Mouse (Mus musculus) liver, embryonic 12.5 days (tissue): ENCODE measurements around the gene Tcl1. TPM values are rescaled to one million over a fixed set of nuclear protein-coding genes. Genes with fewer than 3 reads are reported as not detected.
"Not testable (repeated sequence)": the region's sequence is repeated elsewhere in the genome, so short reads cannot be mapped to it uniquely, and the experiment has no call there.

ENCODE experiments used
- ATAC-seq: fragments of 200-750 bp; cut with Nextera tagmentation; 2 replicates; pipeline ENCODE4 v1.8.0; 2017; ENCODE audit warnings: moderate number of reproducible peaks, mild to moderate bottlenecking, moderate library complexity
- H3K27ac ChIP-seq: fragments of 300-500 bp; sonication (generic); 2 replicates; pipeline ENCODE4 v1.5.1; 2016; ENCODE audit warnings: mild to moderate bottlenecking
- H3K27me3 ChIP-seq: fragments of 300-500 bp; sonication (generic); replicated peaks from 2 replicates; pipeline ENCODE4 v1.6.1; 2016; ENCODE audit warnings: mild to moderate bottlenecking, moderate library complexity
- H3K36me3 ChIP-seq: fragments of 300-500 bp; sonication (generic); 2 replicates; pipeline ENCODE4 v1.6.1; 2016; ENCODE audit warnings: mild to moderate bottlenecking, moderate library complexity
- H3K4me1 ChIP-seq: fragments of 300-500 bp; sonication (generic); 2 replicates; pipeline ENCODE4 v1.6.1; 2016
- H3K4me2 ChIP-seq: fragments of 300-500 bp; sonication (generic); 2 replicates; pipeline ENCODE4 v1.6.1; 2016; ENCODE audit warnings: mild to moderate bottlenecking, moderate library complexity
- H3K4me3 ChIP-seq: fragments of 300-500 bp; sonication (generic); 2 replicates; pipeline ENCODE4 v1.5.1; 2016; ENCODE audit warnings: mild to moderate bottlenecking, moderate library complexity
- H3K9ac ChIP-seq: fragments of 300-500 bp; sonication (generic); 2 replicates; pipeline ENCODE4 v1.6.1; 2016; ENCODE audit warnings: mild to moderate bottlenecking, moderate library complexity
- H3K9me3 ChIP-seq: fragments of 300-500 bp; sonication (generic); replicated peaks from 2 replicates; pipeline ENCODE4 v1.6.1; 2016; ENCODE audit warnings: mild to moderate bottlenecking, moderate library complexity
- WGBS: fragments of 180-500 bp; shearing (Covaris S2); methylation state at CpG from one replicate; pipeline ENCODE4 v1.1.7; 2016; ENCODE audit not compliant: insufficient replicate concordance; 5-methylcytosine and 5-hydroxymethylcytosine counted together
- polyA plus RNA-seq: library from polyadenylated mRNA; unstranded; fragments of >200 nt; fragmentation: Nextera tagmentation; extraction: Ambion mirVana; gene quantifications from 2 replicates; pipeline ENCODE4 v1.2.1, GENCODE M21; 2016

The Tcl1 gene
- polyA plus RNA-seq, 1 experiment from 2014 or later = not detected

DNA sequence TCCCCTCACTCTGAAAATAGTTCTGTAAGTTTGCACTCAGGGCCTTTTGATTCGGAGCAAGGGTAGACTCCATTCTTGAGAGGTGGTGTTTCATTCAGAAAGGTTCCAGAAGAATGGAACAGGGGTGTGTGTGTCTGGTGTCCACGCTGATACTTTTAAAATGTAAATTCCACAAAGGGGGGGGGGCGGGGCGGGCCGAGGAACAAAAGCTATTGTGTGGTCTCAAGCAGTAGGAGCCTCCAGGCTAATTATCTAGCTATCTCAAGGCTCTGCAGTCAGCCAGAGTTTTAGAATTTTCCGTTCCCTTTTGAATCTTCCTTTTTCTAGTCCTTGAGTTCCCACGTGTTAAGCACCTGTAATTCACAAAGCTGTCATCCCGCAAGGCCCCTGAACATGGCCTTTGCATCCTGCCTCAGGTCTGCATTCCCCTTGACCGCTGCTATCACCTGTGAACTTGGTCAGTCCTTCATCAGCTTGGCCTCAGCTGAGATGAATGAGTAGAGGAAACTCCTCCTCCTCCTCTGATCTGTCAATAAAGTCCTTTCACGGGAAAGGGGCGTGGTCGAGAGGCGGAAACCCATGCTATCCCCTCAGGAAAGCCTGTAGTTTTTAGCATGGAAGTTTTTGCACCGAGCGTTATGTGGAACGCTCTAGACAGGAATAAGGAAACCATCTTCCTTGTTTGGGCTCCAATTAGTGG lies 2.2 kb upstream of the Tcl1 start:
- Histone ChIP-seq H3K4me3 (no peak overlapping the region), H3K27ac (no peak overlapping the region), H3K9ac (no peak overlapping the region), H3K27me3 (no peaks in the 10 kb centered on the region), H3K4me1 (no peaks in the 10 kb centered on the region), H3K9me3 (no peaks in the 10 kb centered on the region), H3K4me2 (no peak overlapping the region), H3K36me3 (no peaks in the 10 kb centered on the region)
- WGBS = 47% methylated on average over 16 of the region's 16 CpGs
- ATAC-seq = no peak

DNA sequence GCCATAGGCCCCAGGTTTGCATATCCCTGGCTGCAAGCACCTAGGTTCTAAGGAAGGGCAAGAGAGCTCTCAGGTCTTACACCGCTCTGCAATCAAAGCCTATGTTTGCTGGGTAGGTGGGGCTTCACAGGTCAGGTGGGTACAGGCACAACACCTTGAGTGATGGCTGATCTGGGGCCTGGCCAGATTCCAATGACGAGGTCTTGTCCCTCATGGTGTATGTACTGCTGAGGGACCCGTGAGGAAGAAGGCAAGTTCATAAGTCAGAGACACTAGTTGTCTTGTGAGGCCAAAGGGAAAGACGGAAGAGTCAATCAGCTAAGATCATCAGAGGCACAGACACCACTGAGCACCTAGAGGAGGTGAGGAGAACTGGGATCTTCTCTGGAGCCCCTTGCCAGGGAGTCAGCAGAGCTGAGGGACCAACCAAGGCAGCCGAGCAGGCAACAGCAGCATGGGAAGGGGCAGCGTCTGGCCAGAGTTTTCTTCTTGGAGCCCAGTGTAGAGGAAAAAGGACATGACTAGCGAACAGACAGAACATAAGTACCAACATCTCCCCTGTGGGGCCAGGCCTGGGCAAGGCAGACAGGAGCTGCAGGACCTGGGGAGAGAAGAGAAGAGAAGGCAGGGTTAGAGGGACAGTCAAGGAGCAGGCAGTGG lies 5.4 kb downstream of the Tcl1 start:
- Histone ChIP-seq H3K4me3 (no peak overlapping the region), H3K9me3 (no peaks in the 10 kb centered on the region), H3K27ac (no peak overlapping the region), H3K27me3 (no peaks in the 10 kb centered on the region), H3K4me1 (no peaks in the 10 kb centered on the region), H3K36me3 (no peaks in the 10 kb centered on the region), H3K9ac (no peak overlapping the region), H3K4me2 (no peak overlapping the region)
- WGBS = 64% methylated on average over 7 of the region's 7 CpGs
- no peak for ATAC-seq

- H3K27me3 ChIP-seq = no peaks in the 10 kb centered on the region
- H3K9ac ChIP-seq = no peak overlapping the region
- H3K4me2 ChIP-seq = no peak overlapping the region
- no peak for ATAC-seq
- H3K9me3 ChIP-seq = no peaks in the 10 kb centered on the region
- H3K27ac ChIP-seq = no peak overlapping the region
- no peaks in the 10 kb centered on the region for H3K36me3 ChIP-seq
- 82% methylated on average over 7 of the region's 7 CpGs for WGBS
- H3K4me1 ChIP-seq = no peaks in the 10 kb centered on the region
- H3K4me3 ChIP-seq = no peak overlapping the region
Measured at GRCm38 (mm10) chr12:105209231-105209630, 13.4 kb downstream of the Tcl1 start.

- Histone ChIP-seq H3K4me1 (no peaks in the 10 kb centered on the region), H3K36me3 (no peaks in the 10 kb centered on the region), H3K4me2 (no peak overlapping the region), H3K27ac (no peak overlapping the region), H3K9ac (no peak overlapping the region), H3K9me3 (no peaks in the 10 kb centered on the region), H3K4me3 (no peak overlapping the region), H3K27me3 (no peaks in the 10 kb centered on the region)
- WGBS = 79% methylated on average over 1 of the region's 1 CpGs
- ATAC-seq = no peak
Measured at GRCm38 (mm10) chr12:105208441-105208840, 14.2 kb downstream of the Tcl1 start.

DNA sequence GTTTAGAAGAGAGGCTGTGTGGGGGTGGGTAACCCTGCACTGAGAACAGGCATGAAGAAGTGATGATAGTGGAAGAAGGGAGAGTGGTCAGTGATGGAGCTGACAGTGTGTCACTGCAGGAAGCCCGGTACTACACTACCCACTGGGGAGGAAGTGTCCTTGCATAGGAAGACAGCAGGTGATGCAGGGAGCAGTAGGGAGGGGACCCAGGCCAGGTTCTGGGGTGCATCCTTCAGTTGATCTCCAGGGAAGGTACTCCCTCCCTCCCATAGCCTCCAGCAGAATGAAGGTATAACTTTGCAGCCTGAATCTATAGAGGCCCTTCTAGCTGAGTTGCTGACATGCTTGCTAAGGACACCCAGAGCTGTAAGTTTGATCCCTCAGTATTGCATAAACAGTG lies 15.5 kb downstream of the Tcl1 start:
- Histone ChIP-seq H3K9ac (no peak overlapping the region), H3K4me1 (no peaks in the 10 kb centered on the region), H3K27ac (no peak overlapping the region), H3K4me3 (no peak overlapping the region), H3K4me2 (no peak overlapping the region), H3K9me3 (no peaks in the 10 kb centered on the region), H3K27me3 (no peaks in the 10 kb centered on the region), H3K36me3 (no peaks in the 10 kb centered on the region)
- 24% methylated on average over 1 of the region's 1 CpGs for WGBS
- ATAC-seq = no peak

DNA sequence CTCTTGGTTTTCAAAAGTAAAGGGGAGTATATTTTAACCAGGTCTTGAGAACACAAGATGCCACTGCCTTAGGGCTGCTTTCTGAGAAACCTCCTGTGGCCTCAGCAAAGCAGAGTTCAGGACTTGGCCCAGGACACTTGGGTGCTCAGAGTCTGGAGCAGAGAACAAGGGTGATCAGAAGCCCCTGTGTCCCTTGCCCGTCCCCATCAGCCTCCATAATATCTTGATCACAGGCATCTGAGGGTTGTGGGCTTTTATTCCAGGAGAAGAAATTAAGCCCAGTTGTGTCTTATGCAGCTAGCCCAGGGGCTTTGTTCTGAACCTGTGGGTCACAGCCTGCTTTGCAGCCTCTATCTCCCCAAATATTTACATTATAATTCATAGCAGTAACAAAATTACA lies 20.9 kb downstream of the Tcl1 start, which contains the start of gene Tcl1b4:
Tcl1b4 (plus strand) TSS at position 301 of the 400 bp plus-strand sequence.
- not testable (repeated sequence) for H3K4me2 ChIP-seq, H3K27ac ChIP-seq, H3K27me3 ChIP-seq, ATAC-seq, H3K4me1 ChIP-seq, H3K9ac ChIP-seq, H3K36me3 ChIP-seq, H3K9me3 ChIP-seq, H3K4me3 ChIP-seq
- 47% methylated on average over 1 of the region's 1 CpGs for WGBS

DNA sequence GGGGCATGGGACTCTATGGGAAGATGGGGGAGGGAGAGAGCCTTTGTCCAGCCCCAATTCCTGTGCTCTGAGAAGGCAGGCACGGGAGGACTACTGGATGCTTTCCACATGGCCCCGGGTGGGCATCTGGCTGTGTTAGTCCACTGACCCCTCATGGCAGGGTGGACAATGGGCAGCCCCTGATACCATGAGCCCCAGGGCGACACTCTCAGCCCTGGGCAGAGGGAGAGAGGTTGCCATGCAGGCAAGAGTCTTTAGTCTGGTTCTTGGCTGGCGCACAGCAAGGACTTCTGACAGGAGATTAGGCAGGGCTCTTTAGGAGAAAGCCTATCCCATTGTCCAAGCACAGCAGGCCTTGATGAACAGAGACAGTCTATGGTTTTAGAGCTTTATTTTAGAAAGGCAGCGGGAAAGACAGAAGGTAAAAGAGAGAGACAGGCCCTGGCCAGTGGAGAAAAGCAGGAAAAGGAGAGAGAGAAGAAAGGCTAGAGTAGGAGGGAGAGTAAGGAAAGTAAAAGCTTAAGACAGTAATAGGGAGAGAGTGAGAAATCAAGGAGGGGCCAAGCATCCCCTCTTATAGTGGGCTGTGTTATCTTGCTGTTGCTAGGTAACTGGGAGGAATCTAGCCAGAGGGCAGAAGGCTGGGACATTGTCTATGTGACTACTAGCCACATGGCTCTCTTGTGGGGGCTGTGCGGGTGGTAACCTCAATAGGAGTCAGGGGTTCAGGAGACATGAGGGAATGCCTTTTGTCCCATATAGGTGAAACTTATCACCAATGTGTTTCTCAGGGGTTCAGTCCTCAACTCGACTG lies 22.7 kb downstream of the Tcl1 start:
- H3K9me3 ChIP-seq, H3K4me3 ChIP-seq, H3K4me2 ChIP-seq, H3K27ac ChIP-seq, ATAC-seq, H3K27me3 ChIP-seq, H3K9ac ChIP-seq, H3K36me3 ChIP-seq, H3K4me1 ChIP-seq: not testable (repeated sequence)
- WGBS = 48% methylated on average over 7 of the region's 7 CpGs

DNA sequence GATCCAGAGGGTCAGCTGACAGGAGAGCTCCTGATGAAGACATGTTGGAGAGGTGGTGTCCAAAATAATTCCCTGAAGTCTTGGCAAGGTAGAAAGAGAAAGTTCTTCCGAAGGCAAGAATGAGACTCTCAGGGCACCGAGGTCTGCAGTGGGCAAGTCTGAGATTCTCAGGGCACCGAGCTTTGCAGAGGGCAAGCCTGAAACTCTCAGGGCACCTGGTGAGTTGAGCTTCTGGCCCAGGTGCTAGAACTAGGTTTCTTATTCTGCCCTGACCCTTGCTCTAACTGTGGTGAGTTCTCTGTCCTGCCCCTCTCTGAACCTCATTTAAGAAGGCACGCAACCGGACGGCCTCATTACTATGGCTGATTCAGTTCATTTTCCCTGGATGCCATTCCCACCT lies 31.9 kb downstream of the Tcl1 start, which contains the start of gene Tcl1b3:
Tcl1b3 (plus strand) TSS at position 301 of the 400 bp plus-strand sequence.
- H3K9me3 ChIP-seq, ATAC-seq, H3K4me1 ChIP-seq, H3K27ac ChIP-seq, H3K9ac ChIP-seq, H3K27me3 ChIP-seq, H3K36me3 ChIP-seq, H3K4me2 ChIP-seq, H3K4me3 ChIP-seq: not testable (repeated sequence)
- 84% methylated on average over 6 of the region's 6 CpGs for WGBS

- ATAC-seq, H3K9me3 ChIP-seq, H3K9ac ChIP-seq, H3K36me3 ChIP-seq, H3K4me2 ChIP-seq, H3K27ac ChIP-seq, H3K27me3 ChIP-seq, H3K4me3 ChIP-seq, H3K4me1 ChIP-seq: not testable (repeated sequence)
- WGBS = 35% methylated on average over 2 of the region's 2 CpGs
Measured at GRCm38 (mm10) chr12:105188980-105189379, 33.6 kb downstream of the Tcl1 start.

DNA sequence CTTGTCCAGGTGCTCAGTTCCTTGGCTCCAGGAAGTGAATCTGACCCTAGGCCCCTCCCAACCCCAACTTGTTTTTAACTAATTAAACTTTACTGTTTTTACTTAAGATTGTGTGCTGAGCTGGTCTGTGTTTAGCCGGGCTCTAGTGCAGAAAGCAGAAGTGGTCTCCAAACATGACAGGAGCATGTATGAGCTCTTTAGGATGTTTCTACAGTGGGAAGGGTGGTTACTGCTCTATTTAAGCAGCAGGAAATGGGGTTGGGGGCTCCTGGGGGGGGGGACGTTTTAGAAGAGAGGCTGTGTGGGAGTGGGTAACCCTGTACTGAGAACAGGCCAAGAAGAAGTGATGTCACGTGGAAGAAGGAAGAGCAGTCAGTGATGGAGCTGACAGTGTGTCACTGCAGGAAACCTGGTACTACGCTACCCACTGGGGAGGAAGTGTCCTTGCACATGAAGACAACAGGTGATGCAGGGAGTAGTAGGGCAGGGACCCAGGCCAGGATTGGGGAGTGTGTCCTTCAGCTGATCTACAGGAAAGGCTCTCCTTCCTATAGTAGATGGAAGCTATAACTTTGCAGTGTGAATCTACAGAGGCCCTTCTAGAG lies 41.5 kb downstream of the Tcl1 start:
- 32% methylated on average over 4 of the region's 4 CpGs for WGBS
- H3K27me3 ChIP-seq, H3K4me2 ChIP-seq, H3K27ac ChIP-seq, H3K36me3 ChIP-seq, H3K9ac ChIP-seq, ATAC-seq, H3K4me3 ChIP-seq, H3K4me1 ChIP-seq, H3K9me3 ChIP-seq: not testable (repeated sequence)

DNA sequence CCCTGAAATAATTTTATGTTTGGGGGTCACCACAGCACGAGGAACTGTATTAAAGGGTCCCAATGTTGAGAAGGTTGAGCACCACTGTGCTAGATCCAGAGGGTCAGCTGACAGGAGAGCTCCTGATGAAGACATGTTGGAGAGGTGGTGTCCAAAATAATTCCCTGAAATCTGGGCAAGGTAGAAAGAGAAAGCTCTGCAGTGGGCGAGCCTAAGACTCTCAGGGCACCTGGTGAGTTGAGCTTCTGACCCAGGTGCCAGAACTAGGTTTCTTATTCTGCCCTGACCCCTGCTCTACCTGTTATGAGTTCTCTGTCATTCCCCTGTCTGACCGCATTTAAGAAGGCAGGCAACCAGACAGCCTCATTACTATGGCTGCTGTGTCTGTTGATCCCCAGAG lies 46.5 kb downstream of the Tcl1 start, which contains the start of gene Tcl1b5:
Tcl1b5 (plus strand) TSS at position 301 of the 400 bp plus-strand sequence.
- H3K4me3 ChIP-seq, H3K4me2 ChIP-seq, H3K27me3 ChIP-seq, H3K9me3 ChIP-seq, H3K9ac ChIP-seq, H3K36me3 ChIP-seq, H3K27ac ChIP-seq, ATAC-seq, H3K4me1 ChIP-seq: not testable (repeated sequence)
- 40% methylated on average over 3 of the region's 3 CpGs for WGBS

GRCm38 (mm10) chr12:105174318-105174717 lies 48.3 kb downstream of the Tcl1 start:
- ATAC-seq, H3K27me3 ChIP-seq, H3K4me1 ChIP-seq, H3K4me3 ChIP-seq, H3K9ac ChIP-seq, H3K9me3 ChIP-seq, H3K36me3 ChIP-seq, H3K4me2 ChIP-seq, H3K27ac ChIP-seq: not testable (repeated sequence)
- 12% methylated on average over 2 of the region's 2 CpGs for WGBS
